Mouse (Mus musculus) MEL (cell line): Measurements from ENCODE around the gene Dcp1a. TPM values are rescaled to one million over a fixed set of nuclear protein-coding genes. Genes with fewer than 3 reads are reported as not detected.

Source experiments
- EP300 ChIP-seq, 2 experiments: IDR thresholded peaks; 2 replicates each; pipeline ENCODE4 v1.6.1; 2011; ENCODE audit warnings: improper control_type of control experiment in 2 of 2, low read length in 2 of 2, low read depth in 1 of 2, mild to moderate bottlenecking in 1 of 2
- MYB ChIP-seq: IDR thresholded peaks from 2 replicates; pipeline ENCODE4 v1.6.1; 2011; ENCODE audit warnings: mild to moderate bottlenecking, low read depth, low read length, improper control_type of control experiment
- TAL1 ChIP-seq: IDR thresholded peaks from 2 replicates; pipeline ENCODE4 v1.6.1; 2012; ENCODE audit warnings: mild to moderate bottlenecking, inconsistent platforms, low read length, moderate library complexity, mixed read lengths
- polyA plus RNA-seq, 2 experiments: library from polyadenylated mRNA; stranded (reverse) in 1 of 2; unstranded in 1 of 2; fragments of >175 nt in 1 of 2; fragments of >200 nt in 1 of 2; gene quantifications; 2 replicates each; pipeline versions ENCODE4 v1.2.1 to v1.2.4; 2012; ENCODE audit warnings: low replicate concordance in 2 of 2, low read depth in 1 of 2; ENCODE audit not compliant: insufficient read length in 2 of 2, insufficient read depth in 1 of 2, missing spikeins in 1 of 2
- total RNA-seq: library from RNA; depleted of rRNA; stranded (reverse); fragments of 300-350 nt; gene quantifications from 2 replicates; pipeline ENCODE4 v1.2.3, GENCODE M21; 2012; rRNA removed

The Dcp1a gene
- total and polyA plus RNA-seq, 3 experiments = 21.4 to 31.4 TPM; not detected in 1

DNA sequence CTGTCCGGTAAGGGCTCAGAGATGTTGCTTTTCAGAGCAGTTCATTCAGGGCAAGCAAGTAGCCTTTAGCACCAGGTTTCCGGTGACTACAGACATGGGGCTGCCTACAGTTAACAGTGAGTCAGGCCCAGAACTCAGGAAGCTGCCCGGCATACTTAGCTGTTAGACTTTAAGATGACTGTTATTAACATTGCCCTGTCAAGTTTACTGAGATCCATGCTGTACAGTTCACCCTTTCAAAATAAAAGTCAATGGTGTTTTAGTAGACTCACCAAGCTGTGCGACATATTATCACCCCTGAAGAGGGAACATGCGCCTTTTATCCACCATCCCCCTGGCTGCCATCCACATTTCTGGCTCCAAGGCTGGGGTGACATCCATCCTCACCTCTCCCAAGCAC, 96.9 kb downstream of the Dcp1a start (continued):
- TF ChIP-seq EP300 (IDR thresholded peaks at IDR 0.05; ENCODE audit: low read depth in 1 of 2, low read length in 2 of 2) (peak in 1 of 2 experiments; percentile 61; a peak in 2 of 4 replicates), TAL1 (no peak), MYB (peak; percentile 34; the same call in 1 of the 2 replicates)
- TF ChIP-seq, all 39 proteins: peak for 13

Other genes starting within 250 kb of the Dcp1a start
- gene Cacna1d, start 11.9 kb downstream of the Dcp1a start, total RNA-seq = not detected in 2 replicates
- gene Cacna1d, start 11.9 kb downstream of the Dcp1a start, polyA plus RNA-seq = not detected
- gene Tkt, start 68.8 kb downstream of the Dcp1a start, total RNA-seq = 636 and 640 TPM in 2 replicates
- 1,000 to 10,000 TPM in 1 of 2 experiments, 100 to 1,000 TPM in 1; 115 to 1,273 TPM for gene Tkt, start 68.8 kb downstream of the Dcp1a start, polyA plus RNA-seq
- gene Prkcd, start 146.7 kb downstream of the Dcp1a start, total RNA-seq = 33.9 and 37.4 TPM in 2 replicates
- gene Prkcd, start 146.7 kb downstream of the Dcp1a start, polyA plus RNA-seq = 10 to 100 TPM in 1 of 2 experiments, not detected in 1; 72.7 TPM
- 8.0 and 9.1 TPM in 2 replicates for gene Rft1, start 174.8 kb downstream of the Dcp1a start, total RNA-seq
- 10 to 100 TPM in 1 of 2 experiments, not detected in 1; 11.3 TPM for gene Rft1, start 174.8 kb downstream of the Dcp1a start, polyA plus RNA-seq
- gene Sfmbt1, start 235.3 kb downstream of the Dcp1a start, total RNA-seq = 9.4 and 12.4 TPM in 2 replicates
- gene Sfmbt1, start 235.3 kb downstream of the Dcp1a start, polyA plus RNA-seq = 10 to 100 TPM; 13.7 to 33.0 TPM